Mouse (Mus musculus) small intestine, adult 2 months (tissue): ENCODE measurements around the gene Ktn1.

ENCODE experiments used
- CTCF ChIP-seq: fragments of 200-500 bp; IDR thresholded peaks from 2 replicates; pipeline ENCODE4 v1.5.1; 2012; ENCODE audit warnings: low read depth, mild to moderate bottlenecking, control low read depth, inconsistent platforms, low read length, moderate library complexity, mixed read lengths; ENCODE audit not compliant: insufficient replicate concordance, insufficient read length; ENCODE audit errors: extremely low read depth
- POLR2A ChIP-seq: fragments of 200-500 bp; IDR thresholded peaks from 2 replicates; pipeline ENCODE4 v1.6.1; 2012; ENCODE audit warnings: low read depth, mild to moderate bottlenecking, control low read depth, inconsistent platforms, low read length, moderate library complexity

DNA sequence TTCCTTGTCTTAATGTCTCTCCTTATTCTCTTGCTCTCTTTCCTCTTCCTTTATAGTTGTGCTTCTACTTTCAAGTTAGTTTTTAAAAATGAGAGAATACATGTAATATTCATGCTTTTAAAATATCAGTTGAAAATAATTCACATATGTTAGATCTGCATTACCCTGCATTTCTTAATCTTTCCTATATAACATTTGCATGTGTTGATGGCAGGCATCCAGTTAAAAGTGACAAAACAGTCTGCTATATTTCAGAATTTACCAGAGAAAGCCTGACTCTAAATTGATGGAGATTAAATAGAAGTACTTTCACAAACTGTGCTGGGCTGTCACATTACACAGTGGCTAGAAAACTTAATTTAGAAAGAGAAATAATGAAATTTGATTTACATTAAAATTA is 19.8 kb downstream of the Ktn1 start:
- no peak for TF ChIP-seq POLR2A
- TF ChIP-seq CTCF: no peak
